Mouse (Mus musculus) cerebellum, adult 8-10 months (tissue): ENCODE measurements around the gene Rpl27.
"Not testable (repeated sequence)": the region's sequence is repeated elsewhere in the genome, so short reads cannot be mapped to it uniquely, and the experiment has no call there.

ENCODE experiments used
- DNase-seq: peaks from one replicate; pipeline ENCODE4 v3.0.0; 2022

The Rpl27 gene

DNA sequence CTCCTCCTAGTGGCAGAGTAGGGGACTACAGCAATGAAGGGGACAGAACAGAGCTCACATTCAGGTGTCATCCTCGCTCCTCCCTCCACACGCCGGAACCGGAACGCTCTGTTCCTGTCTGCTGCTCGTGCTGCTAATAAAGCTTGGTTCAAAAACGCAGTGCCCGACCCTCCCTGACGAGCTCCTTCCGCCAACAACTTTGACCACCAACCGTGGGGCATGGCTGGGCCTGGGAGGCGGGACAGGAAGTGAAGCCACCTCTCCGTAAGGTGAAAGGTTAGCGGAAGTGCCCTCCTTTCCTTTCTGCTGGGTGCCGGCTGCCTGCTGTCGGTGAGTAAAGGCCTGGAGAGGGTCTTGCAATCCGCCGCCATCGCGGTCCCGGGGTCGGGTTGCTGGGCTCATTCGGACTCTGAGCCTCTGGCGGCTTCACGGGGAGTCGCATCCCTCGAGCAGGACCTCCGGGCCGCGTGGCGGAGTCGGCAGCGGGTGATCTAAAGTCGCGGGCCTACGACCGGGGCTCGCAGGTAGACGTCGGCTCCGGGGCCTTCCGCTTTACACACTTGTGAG lies at the start of gene Rpl27:
Gene Rpl27 (plus strand): TSS at position 172 of the 567 bp plus-strand sequence.
- DNase-seq, result peak; percentile 97

DNA sequence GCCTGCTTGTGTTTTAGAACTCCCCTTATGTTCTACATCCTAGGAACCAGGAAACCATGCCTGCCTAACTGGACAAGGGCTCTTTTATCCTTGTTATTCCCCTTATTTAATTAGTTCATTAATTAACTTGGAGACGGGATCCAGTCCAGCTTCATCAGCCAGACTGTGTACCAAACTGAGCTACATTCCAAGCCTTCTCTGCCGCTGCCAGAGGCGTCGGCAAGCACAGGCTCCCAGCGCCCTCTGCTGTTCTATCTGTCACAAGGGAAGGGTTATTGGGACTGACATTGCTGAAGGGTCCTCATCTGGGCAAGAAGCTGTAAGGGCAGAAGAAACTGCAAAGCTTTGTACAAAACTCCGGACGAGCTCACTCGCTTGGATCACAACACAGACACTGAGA lies 47.0 kb upstream of the Rpl27 start:
- peak; percentile 39 for DNase-seq

DNA sequence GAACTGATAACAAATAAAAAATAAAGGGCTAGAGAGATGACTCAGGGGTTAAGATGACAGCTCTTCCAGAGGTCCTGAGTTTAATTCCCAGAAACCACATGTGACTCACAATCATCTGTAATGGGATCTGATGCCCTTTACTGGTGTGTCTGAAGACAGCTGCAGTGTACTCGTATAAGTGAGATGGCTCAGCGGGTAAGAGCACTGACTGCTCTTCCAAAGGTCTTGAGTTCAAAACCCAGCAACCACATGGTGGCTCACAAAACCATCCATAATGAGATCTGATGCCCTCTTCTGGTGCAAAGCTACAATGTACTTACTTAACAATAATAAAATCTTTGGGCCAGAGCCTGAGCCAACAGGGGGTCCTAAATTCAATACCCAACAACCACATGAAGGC lies 26.8 kb upstream of the Rpl27 start:
- no peak for DNase-seq

DNA sequence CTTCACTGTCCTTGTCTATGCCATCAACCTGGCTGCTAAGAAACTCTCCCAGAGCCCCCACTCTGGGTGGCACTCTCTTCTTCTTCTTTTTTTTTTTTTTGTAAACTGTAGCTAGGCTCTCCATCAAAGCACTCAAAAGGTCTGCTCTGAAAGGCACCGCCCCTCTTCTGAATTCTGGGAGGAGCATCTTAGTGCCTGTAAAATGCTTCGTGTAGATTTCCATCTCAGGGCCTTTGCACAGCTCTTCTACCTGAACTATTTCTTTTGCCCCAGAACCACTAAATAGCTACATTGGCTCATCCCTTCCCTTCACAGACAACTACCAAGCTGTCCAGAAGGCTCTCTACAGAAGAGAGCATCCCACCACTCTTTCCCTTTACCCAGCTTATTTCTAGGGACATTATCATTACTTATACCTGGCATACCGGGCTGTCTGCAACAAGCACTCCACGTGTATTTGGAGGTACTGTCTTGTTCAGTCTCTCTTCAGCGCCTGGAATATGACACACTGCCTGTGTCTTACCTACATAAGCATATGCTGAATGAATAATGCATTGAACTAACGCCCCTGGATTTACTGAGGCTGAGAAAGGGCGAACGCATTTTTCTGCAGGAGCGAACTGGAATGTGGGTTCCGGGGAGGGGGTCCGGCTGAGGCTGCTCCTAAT lies 25.5 kb upstream of the Rpl27 start:
- no peak for DNase-seq

DNA sequence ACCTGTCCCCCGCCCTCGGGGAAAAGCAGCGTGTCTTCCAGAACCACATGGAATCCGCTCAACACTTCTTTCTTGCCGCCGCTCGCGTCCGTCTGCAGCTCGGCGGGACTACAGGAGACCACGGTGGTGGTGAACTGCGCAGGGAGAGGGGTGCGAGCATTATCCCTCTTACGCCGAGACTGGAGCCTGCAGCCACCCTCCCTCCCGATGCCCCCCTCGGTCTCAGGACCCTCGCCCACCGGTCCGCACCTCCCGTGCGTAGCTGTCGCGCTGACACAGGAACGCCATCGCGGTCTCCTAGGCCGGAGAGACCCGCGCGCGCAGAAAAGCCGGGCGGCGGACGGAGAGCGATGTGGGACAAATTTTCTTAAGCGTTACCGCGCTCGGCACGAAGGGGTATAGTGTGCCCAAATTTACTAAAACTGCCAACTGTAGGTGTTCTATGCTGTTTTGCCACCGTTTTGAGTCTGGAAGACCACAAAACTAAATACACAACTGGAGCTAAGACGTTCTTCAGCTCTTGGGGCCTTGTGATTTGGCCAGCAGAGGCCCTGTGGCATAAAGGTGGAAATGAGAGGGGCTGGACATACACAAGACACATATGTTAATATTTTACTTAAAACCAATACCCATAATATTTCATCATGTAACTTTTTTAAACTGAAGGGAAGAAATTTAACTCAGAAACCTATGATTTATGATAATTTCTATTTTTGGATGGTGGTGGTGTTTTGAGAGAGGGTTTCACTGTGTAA lies 24.8 kb upstream of the Rpl27 start, which contains the start of gene Aarsd1:
Gene Aarsd1 (minus strand): TSS at position 515 of the 755 bp plus-strand sequence.
- DNase-seq, result peak; percentile 90

DNA sequence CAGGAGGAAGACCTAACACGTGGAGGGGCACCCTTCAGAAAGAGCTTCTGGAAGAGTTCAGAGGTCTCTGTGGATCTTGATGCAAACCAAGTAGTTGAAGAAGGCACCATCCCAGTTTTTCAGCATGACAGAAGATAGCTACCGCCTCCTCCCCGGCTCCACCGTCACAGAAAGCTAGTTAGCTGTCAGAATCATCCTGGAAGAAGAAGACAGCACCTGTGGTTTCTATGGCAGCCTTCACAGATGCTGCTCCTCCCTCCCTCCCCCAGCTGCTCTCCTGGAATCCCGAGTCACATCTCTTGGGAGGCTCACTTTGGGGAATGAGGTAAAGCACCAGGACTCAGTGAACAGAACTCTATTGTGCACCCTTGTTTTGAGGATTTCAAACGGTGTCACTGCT lies 23.1 kb upstream of the Rpl27 start:
- DNase-seq, result no peak

DNA sequence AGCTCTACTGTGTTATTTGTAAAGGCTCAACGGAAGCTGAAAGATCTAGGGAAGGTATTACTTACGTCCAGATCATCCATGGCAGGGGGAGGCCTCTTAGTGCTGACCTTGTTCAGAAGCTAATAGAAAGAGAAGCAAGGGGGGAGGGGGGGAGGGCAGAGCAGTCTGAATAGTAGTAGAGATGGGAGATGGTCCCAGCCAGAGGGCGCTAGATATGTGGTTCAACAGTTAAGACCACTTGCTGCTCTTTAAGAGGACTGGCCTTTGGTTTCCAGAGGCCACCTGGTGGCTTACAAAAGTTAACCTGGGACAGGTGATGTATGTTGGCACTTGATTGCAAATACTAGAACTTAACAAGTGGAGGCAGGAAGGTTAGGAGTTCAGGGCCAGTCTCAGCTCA lies 22.5 kb upstream of the Rpl27 start:
- DNase-seq, result no peak

DNA sequence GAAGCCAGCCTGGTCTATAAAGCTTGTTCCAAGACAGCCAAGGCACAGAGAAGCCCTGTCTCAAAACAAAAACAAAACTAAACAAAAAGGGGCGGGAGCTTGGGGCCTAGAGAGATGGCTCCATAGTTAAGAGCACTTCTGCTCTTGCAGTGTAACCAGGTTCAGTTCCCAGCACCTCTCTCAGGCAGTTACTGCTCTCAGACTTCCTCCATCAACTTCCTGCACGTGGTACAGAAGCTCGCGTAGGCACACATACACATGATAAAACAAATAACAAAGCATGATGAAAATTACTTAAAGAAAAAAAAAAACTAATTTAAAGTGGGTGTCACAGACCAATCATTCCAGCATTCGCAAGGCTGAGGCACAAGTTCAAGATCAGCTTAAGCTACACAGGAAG lies 21.9 kb upstream of the Rpl27 start:
- DNase-seq, result no peak

DNA sequence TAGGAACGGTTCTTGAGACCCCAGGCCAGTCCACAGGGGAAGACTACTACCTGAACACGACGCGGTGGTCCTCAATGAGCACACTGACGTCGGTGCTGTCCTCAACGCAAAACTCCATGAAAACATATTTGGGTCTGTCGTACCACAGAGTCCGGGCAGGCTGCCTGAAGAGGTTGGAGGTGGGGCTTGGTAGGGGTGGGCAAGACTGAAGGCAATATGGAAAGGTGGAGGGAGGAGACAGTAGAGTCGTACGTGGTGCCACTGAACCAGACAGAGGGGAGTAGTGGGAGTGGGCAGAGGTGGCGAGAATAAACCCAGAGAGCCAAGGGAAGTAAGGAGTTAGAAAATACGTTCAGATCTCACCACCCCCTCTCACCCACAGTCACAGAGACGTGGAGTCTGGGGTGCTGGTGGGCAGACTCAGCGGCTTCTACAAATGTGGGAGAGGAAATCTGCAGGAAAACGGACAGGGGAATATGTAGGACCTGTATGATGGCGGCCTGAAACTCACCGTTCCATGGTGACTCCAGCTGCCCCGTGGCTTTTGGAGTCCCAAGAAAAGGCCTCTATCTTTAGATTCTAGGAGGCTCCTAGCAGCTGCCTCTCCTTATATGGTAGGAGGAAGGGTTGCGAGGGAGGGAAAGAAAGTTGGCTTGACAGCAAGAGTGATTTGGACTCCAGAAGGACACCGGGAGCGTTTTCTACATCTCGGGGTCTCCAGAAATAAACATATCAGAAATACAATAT lies 17.8 kb upstream of the Rpl27 start, which contains the start of gene Gm27029:
Gene Gm27029 (minus strand): TSS at position 692 of the 747 bp plus-strand sequence.
- DNase-seq, result no peak

DNA sequence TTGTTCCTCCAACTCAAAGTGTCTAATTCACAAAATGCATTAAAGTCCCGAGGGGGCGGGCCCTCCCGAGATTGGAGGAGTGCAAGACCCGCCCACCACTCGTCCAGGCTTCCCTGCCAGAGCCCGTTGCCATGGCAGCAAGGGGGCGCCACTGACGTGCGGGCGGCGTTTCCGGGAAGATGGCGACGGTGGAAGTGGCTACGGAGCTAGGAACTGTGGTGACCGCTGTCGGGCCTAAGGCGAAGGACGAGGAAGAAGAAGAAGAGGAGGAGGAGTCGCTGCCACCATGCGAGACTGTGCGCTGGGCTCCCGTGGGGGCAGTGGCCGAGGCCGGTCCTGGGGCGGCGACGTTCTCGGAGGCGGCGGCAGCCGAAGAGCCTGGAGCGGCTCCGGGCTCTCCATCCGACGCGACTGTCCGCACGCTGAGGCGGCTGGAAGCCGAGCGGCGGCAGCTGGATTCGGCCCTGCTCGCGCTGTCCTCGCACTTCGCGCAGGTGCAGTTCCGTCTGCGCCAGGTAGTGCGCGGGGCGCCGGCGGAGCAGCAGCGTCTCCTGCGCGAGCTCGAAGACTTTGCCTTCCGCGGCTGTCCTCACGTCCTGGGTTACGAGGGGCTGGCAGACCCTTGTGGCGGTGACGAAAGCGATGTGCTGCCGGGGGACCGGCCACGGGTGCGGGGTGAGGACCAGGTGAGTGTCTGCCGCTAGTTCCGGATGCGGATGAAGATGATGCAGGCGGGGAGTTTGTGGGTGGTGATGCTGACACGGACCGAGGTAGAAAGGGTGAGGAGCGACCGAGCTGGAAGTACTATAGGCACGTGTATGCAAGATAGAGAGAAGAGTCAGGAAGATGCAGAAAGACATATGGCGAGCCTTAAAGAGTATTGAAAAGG lies 16.9 kb upstream of the Rpl27 start, which contains the start of the genes Rundc1 and Ptges3l:
Gene Rundc1 (plus strand): TSS at position 161 of the 889 bp plus-strand sequence.
Gene Ptges3l (minus strand): TSS at position 409 of the 889 bp plus-strand sequence.
- peak; percentile 96 for DNase-seq

DNA sequence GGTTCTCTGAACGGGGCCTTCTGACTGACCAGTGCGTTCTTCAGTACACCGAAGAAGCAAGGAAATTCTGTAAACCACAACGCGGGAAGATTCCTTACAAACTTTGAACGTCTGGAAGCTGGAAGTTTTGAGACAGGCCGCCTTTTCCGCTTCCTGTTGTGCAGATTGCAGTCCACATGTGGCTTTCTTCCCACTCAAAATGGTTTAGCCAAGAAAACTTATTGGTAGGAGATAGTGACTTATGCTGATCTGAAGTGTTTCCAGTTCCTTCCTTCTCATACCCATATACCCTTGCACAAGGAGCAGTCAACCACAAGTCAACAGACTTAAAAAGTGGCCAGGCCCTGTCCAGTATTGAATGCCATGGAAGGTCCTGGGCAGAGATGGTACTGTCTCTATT lies 15.9 kb upstream of the Rpl27 start:
- no peak for DNase-seq

DNA sequence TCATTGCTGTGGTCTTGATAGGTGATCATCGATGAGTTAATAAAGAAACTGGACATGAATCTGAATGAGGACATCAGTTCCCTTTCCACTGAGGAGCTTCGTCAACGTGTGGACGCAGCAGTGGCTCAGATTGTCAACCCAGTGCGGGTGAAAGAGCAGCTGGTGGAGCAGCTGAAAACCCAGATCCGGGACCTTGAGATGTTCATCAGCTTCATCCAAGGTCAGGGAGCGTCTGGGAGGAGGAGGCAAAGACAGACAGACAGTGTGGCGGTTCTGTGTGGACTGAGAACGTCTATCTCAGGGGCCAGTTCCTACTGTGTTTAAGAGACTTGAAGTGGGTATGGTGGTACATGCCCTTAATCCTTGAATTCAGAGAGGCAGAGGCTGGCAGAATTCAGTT lies 10.8 kb upstream of the Rpl27 start:
- DNase-seq, result no peak

DNA sequence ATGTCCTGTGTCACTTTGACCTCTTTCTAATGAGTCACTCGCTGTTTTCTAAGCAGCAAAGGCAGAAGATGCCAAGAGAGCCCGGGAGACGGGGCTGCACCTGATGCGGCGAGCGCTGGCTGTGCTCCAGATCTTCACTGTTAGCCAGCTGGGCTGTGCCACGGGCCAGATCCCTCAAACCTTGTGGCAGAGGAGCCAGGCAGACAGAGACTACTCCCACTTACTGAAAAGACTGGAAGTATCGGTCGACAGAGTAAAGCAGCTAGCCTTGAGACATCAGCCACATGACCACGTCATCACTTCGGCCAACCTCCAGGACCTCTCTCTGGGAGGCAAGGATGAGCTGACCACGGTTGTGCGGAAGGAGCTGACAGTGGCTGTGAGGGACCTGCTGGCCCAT lies 8.7 kb upstream of the Rpl27 start:
- peak; percentile 47 for DNase-seq

DNA sequence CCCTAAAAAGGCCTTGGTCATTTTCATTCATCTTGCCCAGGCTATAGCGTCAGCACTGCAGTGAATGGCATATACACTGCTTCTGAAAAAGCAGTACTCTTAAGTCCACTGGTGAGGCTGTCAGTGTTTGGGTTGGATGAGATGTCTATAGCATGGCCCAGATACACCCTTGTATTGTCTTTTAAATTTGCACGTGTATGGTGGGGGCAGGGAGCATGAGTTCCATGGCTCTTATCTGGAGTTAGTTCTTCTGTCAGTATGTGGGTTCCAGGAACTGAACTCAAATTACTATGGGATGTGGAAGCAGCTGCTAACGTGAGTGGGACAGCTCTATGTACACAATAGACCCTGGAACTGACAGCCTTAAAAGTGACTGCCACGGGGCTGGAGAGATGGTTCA lies 6.3 kb upstream of the Rpl27 start:
- no peak for DNase-seq

DNA sequence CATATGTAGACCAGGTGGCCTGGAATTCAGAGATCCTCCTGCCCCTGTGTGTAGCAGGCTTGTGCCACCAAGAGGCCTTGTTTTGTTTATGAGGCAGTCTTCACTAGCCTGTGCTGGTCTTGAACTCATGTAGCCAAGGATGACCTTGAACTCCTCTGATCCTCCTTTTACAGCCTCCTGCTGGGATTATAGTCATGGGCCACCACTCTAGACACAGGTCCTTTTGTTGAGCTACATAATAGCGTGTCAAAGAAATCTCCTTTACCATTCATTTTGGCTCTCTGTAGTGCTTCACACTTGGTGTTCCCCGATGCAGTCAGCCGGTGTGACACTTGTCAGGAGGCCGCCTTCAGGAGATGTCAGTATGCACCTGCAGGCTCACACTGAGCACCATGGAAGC lies 5.2 kb upstream of the Rpl27 start:
- no peak for DNase-seq

DNA sequence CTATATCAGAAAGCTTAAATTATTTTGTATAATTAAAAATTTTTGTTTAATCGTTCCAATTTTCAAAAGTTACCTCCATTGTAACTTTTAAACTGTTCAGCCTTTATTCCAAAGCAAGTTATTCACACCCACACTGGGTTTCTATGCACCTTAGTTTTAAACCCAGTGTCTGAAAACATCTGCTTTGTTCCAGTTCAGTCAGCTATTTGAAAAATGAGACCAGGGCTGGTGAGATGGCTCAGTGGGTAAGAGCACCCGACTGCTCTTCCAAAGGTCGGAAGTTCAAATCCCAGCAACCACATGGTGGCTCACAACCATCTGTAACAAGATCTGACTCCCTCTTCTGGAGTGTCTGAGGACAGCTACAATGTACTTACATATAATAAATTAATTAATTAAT lies 4.1 kb upstream of the Rpl27 start:
- DNase-seq, result not testable (repeated sequence)

DNA sequence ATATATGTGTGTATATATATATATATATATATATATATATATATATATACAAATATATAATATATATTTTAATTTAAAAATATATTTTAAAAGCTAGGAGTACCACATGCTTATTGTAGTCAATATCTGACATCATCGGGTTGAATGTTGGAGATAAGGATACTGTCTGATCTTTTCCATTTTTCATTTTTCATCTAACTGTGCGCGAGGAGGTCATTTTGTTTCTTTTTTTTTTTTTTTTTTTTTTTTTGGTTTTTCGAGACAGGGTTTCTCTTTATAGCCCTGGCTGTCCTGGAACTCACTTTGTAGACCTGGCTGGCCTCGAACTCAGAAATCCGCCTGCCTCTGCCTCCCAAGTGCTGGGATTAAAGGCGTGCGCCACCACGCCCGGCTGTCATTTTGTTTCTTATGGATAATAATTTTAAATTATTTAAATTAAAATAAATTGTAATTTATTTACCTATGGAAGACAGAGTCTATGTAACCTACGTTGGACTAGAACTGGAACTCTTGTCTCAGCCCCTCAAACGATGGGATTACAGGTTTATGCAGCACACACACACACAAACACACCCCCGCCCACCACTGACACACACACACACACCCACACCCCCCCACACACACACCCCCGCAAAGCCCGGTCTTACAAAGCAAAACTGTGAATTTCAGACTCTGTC lies 510 bp upstream of the Rpl27 start:
- DNase-seq, result peak; percentile 29

DNA sequence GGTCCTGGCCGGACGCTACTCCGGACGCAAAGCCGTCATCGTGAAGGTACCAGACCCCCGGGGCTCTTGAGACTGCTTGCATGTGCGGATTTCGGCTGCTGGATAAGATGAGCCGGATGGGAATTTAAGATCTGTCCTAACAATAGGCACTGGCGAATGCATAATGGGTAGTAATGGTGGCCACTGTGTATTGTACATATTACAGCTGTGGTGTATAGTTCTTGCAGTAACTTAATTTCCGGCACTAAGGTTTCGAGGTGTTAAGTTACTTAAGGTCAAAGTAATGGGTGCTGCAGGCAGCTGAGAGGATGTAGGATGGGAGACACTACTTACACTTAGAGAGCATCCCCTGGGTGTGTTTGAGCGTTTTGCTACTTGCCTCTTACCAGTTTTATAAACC lies 662 bp downstream of the Rpl27 start:
- no peak for DNase-seq

DNA sequence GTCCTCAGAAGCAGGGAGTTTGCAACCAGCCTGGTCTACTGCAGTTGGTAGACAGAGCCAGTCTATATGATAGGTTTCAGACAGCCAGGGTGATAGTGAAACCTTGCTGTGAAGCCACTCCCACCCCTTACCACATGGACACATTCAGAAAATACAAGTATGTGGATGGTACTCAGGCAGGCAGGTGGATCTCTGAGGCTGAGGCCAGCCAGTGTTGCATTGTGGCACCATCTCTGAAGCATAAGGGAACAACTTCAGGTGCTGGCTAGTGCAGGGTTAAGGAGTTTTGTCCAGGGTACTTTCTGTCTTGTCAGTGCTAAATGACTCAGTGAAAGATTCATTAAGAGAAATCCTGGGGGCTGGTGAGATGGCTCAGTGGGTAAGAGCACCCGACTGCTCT lies 4.2 kb downstream of the Rpl27 start:
- DNase-seq, result no peak

DNA sequence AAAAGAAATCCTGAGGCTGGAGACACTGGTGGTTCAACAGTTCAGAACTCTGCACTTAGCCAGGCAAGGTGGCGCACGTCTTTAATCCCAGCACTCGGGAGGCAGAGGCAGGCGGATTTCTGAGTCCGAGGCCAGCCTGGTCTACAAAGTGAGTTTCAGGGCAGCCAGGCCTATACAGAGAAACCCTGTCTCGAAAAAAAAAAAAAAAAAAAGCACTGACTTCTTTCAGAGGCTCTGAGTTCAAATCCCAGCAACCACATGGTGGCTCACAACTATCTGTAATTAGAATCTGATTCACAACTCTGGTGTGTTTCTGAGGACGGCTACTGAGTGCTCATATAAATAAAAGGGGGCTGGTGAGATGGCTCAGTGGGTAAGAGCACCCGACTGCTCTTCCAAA lies 4.8 kb downstream of the Rpl27 start:
- not testable (repeated sequence) for DNase-seq

DNA sequence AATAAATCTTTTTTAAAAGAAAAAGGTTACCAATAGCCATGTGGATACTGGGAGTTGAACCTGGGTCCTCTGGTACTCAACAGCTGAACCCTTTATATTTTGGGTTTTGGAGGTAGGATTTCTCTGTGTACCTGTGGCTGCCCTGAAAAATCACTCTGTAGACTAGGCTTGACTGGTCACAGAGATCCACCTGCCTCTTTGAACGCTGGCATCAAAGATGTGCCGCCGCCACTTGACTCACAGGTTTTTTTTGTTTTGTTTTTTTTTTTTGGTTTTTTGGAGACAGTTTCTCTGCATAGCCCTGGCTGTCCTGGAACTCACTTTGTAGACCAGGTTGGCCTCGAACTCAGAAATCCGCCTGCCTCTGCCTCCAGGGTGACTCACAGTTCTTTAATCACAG lies 5.7 kb downstream of the Rpl27 start:
- DNase-seq, result no peak
